Mouse (Mus musculus) forebrain, embryonic 15.5 days (tissue): ENCODE measurements around the gene Fgfr2. TPM values are rescaled to one million over a fixed set of nuclear protein-coding genes. Genes with fewer than 3 reads are reported as not detected.

Source experiments
- ATAC-seq: fragments of 200-750 bp; cut with Nextera tagmentation; replicated peaks from 2 replicates; pipeline ENCODE4 v1.8.0; 2017; ENCODE audit warnings: mild to moderate bottlenecking, moderate TSS enrichment, moderate library complexity
- H3K27ac ChIP-seq: fragments of 300-500 bp; sonication (generic); replicated peaks from 2 replicates; pipeline ENCODE4 v1.5.1; 2015; ENCODE audit warnings: mild to moderate bottlenecking, inconsistent platforms
- H3K27me3 ChIP-seq: fragments of 300-500 bp; sonication (generic); 2 replicates; pipeline ENCODE4 v1.6.1; 2015; ENCODE audit warnings: inconsistent platforms
- H3K36me3 ChIP-seq: fragments of 300-500 bp; sonication (generic); 2 replicates; pipeline ENCODE4 v1.6.1; 2015; ENCODE audit warnings: mild to moderate bottlenecking, inconsistent platforms
- H3K4me1 ChIP-seq: fragments of 300-500 bp; sonication (generic); 2 replicates; pipeline ENCODE4 v1.6.1; 2015; ENCODE audit warnings: inconsistent platforms
- H3K4me2 ChIP-seq: fragments of 300-500 bp; sonication (generic); replicated peaks from 2 replicates; pipeline ENCODE4 v1.6.1; 2015; ENCODE audit warnings: mild to moderate bottlenecking, inconsistent platforms
- H3K4me3 ChIP-seq: fragments of 300-500 bp; sonication (generic); 2 replicates; pipeline ENCODE4 v1.5.1; 2015; ENCODE audit warnings: mild to moderate bottlenecking, inconsistent platforms
- H3K9ac ChIP-seq: fragments of 300-500 bp; sonication (generic); replicated peaks from 2 replicates; pipeline ENCODE4 v1.6.1; 2015; ENCODE audit warnings: mild to moderate bottlenecking, inconsistent platforms
- H3K9me3 ChIP-seq: fragments of 300-500 bp; sonication (generic); 2 replicates; pipeline ENCODE4 v1.6.1; 2016; ENCODE audit warnings: inconsistent platforms
- WGBS: fragments of 180-500 bp; shearing (Covaris S2); methylation state at CpG from one replicate; pipeline ENCODE4 v1.1.7; 2015; ENCODE audit warnings: mixed read lengths; 5-methylcytosine and 5-hydroxymethylcytosine counted together
- polyA plus RNA-seq: library from polyadenylated mRNA; unstranded; fragments of >200 nt; fragmentation: Nextera tagmentation; extraction: Ambion mirVana; gene quantifications from 2 replicates; pipeline ENCODE4 v1.2.1, GENCODE M21; 2015

Fgfr2 gene
- polyA plus RNA-seq, 1 experiment from 2014 or later: 48.1 TPM

DNA sequence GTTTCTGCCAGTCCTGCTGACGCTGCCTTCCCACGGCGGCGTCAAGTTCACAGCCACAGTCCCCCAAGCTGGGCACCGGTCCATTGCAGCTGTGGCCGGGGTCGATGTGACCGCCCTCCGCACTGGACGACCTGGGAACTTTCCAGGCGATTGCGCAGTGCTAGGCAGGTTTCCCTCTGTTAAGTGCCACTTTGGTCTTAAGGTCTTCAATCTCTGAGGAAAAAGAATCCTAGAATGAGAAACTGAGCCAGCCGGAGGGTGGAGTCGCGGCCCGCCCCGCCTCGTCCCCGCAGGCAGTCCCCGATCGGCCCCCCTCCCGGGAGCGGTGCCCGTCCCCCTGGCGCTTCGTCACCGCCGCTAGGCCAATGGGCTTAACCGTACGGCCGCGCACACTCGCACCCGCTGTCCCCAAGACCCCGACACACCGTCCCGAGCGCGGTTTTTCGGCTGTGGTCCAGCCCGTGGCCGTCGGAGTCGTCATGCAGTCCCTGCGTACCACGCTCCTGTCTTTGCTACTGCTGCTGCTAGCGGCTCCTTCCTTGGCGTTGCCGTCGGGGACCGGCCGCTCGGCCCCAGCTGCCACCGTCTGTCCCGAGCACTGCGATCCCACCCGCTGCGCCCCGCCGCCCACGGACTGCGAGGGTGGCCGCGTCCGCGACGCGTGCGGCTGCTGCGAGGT lies 2187.2 kb downstream of the Fgfr2 start, which contains the start of gene Htra1:
TSS of gene Htra1 (plus strand) at position 319 of the 679 bp plus-strand sequence.
- H3K9ac ChIP-seq: peak within 1 kb of the TSS; percentile 38
- peak within 1 kb of the TSS; percentile 79 for H3K4me2 ChIP-seq
- H3K4me3 ChIP-seq: peak within 1 kb of the TSS; percentile 55
- H3K9me3 ChIP-seq: no peaks in the 10 kb centered on the region
- peaks cover 61% of the 10 kb centered on the region for H3K27me3 ChIP-seq
- no peak within 1 kb of the TSS for H3K27ac ChIP-seq
- ATAC-seq: peak; percentile 84
- no peaks in the 10 kb centered on the region for H3K36me3 ChIP-seq
- peaks cover 20% of the 10 kb centered on the region for H3K4me1 ChIP-seq
- under 1% methylated on average over 70 of the region's 70 CpGs for WGBS

DNA sequence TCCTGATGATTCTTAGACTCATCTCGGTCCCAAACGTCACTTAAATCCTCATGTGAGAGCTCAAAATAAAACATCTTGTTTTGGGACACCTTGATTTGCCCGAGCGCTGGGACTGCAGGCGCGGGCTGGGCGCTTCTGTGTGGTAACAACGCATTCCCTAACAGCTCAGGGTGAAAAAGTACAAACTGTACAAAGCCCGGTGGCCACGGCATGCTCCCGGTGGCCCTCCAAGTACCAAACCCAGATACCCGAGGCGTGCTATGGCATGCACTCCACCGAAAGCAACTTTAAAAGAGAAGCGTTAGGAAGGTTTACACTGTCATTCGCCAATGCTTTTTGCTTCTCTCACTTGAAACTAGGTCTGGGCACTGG lies 2187.7 kb downstream of the Fgfr2 start:
- H3K27me3 ChIP-seq: peaks cover 61% of the 10 kb centered on the region
- peak overlapping the region; percentile 55 for H3K4me3 ChIP-seq
- no peak for ATAC-seq
- 14% methylated on average over 16 of the region's 16 CpGs for WGBS
- no peak overlapping the region for H3K27ac ChIP-seq
- 0 out of 2 replicates have a peak overlapping the region, but pooled peaks have one; percentile 38 for H3K9ac ChIP-seq
- no peaks in the 10 kb centered on the region for H3K36me3 ChIP-seq
- H3K4me2 ChIP-seq: peak overlapping the region; percentile 79
- H3K9me3 ChIP-seq: no peaks in the 10 kb centered on the region
- H3K4me1 ChIP-seq: peaks cover 20% of the 10 kb centered on the region

- no peak overlapping the region for H3K9ac ChIP-seq
- no peak overlapping the region for H3K4me3 ChIP-seq
- H3K9me3 ChIP-seq: no peaks in the 10 kb centered on the region
- H3K27me3 ChIP-seq: peaks cover 60% of the 10 kb centered on the region
- no peaks in the 10 kb centered on the region for H3K36me3 ChIP-seq
- peaks cover 20% of the 10 kb centered on the region for H3K4me1 ChIP-seq
- no peak overlapping the region for H3K27ac ChIP-seq
- H3K4me2 ChIP-seq: no peak overlapping the region
- ATAC-seq: no peak
- 88% methylated on average over 4 of the region's 4 CpGs for WGBS
These were observed 2188.5 kb downstream of the Fgfr2 start for GRCm38 (mm10) chr7:130934654-130935053.

DNA sequence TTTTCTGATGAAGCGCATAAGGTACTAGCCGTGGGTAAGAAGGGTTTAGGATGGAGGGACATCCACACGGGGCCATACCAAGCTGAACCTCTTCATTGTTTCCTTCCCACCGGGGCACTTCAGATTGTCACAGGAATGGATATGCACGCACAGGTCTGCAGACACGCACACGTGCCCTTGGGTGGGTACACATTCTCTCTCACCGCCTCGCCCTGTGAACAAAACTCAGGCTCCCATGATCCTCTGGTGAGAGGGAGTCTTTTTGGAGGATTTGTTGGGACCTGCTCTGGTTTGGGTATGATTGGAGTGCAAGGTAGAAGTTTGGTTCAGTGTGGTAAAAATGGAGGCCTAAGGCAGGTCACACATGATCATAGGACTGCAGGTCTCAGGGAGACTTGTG lies 2190.2 kb downstream of the Fgfr2 start:
- no peaks in the 10 kb centered on the region for H3K9me3 ChIP-seq
- ATAC-seq: no peak
- H3K36me3 ChIP-seq: no peaks in the 10 kb centered on the region
- peaks cover 20% of the 10 kb centered on the region for H3K4me1 ChIP-seq
- H3K27me3 ChIP-seq: peaks cover 48% of the 10 kb centered on the region
- H3K9ac ChIP-seq: no peak overlapping the region
- H3K4me2 ChIP-seq: no peak overlapping the region
- WGBS: 83% methylated on average over 9 of the region's 9 CpGs
- no peak overlapping the region for H3K4me3 ChIP-seq
- H3K27ac ChIP-seq: no peak overlapping the region

DNA sequence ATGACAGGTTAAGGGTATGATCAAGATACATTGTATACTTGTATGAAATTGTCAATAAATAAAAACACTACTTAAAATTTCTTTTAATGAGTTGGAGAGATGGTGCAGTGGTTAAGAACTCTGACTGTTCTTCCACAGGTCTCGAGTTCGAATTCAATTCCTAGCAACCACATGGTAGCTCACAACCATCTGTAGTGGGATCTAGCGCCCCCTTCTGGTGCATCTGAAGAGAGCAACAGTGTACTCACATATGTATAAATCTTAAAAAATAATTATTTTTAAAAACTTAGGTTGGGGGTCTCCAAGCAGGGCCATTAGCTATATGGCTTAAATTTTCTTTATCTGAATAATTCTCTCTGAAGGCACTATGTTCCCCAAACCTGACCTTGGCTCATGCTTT lies 2192.7 kb downstream of the Fgfr2 start:
- Histone ChIP-seq H3K9me3 (no peaks in the 10 kb centered on the region), H3K27me3 (peaks cover 24% of the 10 kb centered on the region), H3K4me3 (no peak overlapping the region), H3K4me2 (no peak overlapping the region), H3K9ac (no peak overlapping the region), H3K36me3 (no peaks in the 10 kb centered on the region), H3K27ac (no peak overlapping the region), H3K4me1 (peaks cover 3% of the 10 kb centered on the region)
- ATAC-seq: no peak
- 62% methylated on average over 3 of the region's 3 CpGs for WGBS

GRCm38 (mm10) chr7:130922981-130923731 lies 2200.0 kb downstream of the Fgfr2 start:
- ATAC-seq: no peak
- no peak overlapping the region for H3K9ac ChIP-seq

GRCm38 (mm10) chr7:130918260-130918659 lies 2204.9 kb downstream of the Fgfr2 start:
- no peak for ATAC-seq
- Histone ChIP-seq H3K4me2 (no peak overlapping the region), H3K27ac (no peak overlapping the region), H3K4me3 (no peak overlapping the region), H3K9ac (no peak overlapping the region), H3K4me1 (no peaks in the 10 kb centered on the region), H3K27me3 (no peaks in the 10 kb centered on the region), H3K9me3 (no peaks in the 10 kb centered on the region), H3K36me3 (no peaks in the 10 kb centered on the region)
- 23% methylated on average over 2 of the region's 2 CpGs for WGBS

More at GRCm38 (mm10) chr7:130922981-130923731, 2200.0 kb downstream of the Fgfr2 start:
- Histone ChIP-seq H3K27me3 (no peaks in the 10 kb centered on the region), H3K9me3 (no peaks in the 10 kb centered on the region), H3K4me1 (no peaks in the 10 kb centered on the region), H3K4me3 (no peak overlapping the region), H3K4me2 (no peak overlapping the region), H3K36me3 (no peaks in the 10 kb centered on the region), H3K27ac (no peak overlapping the region)
- WGBS: 75% methylated on average over 13 of the region's 13 CpGs

DNA sequence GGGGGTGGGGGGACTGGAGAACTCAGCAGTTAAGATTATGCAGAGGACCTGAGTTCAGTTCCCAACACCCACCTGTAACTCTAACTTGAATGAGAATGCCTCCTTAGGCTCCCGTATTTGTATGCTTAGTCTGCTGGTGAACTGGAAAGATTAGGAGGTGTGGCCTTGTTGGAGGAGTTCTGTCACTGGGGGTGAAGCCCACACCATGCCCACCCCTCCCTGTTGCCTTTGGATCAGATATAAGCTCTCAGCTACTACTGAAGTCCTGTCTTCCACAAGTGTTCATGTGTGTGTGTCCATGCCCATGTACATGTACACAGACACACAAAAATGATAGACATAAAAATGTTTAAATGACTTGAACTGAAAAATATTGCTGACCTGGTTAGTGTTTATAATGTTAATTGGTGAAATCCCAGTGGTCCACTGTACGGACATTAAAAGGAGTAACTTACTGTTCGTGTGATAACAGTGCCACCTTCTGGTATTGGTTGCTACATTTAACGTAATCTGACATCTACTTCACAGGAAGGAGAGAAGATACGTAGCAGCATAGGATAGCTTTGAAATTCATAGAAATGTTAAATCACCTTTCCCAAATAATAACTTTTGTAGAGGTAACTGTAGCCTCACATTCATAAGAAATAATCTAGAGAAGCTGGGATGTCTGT lies 2208.3 kb downstream of the Fgfr2 start:
- no peaks in the 10 kb centered on the region for H3K4me1 ChIP-seq
- H3K27ac ChIP-seq: no peak overlapping the region
- no peak overlapping the region for H3K9ac ChIP-seq
- H3K9me3 ChIP-seq: no peaks in the 10 kb centered on the region
- no peaks in the 10 kb centered on the region for H3K27me3 ChIP-seq
- ATAC-seq: no peak
- H3K36me3 ChIP-seq: peaks cover 5% of the 10 kb centered on the region; the same call in 1 of the 2 replicates
- no peak overlapping the region for H3K4me2 ChIP-seq
- WGBS: 47% methylated on average over 5 of the region's 5 CpGs
- no peak overlapping the region for H3K4me3 ChIP-seq

- Histone ChIP-seq H3K27me3 (no peaks in the 10 kb centered on the region), H3K9ac (no peak overlapping the region), H3K27ac (no peak overlapping the region), H3K4me2 (no peak overlapping the region), H3K4me1 (no peaks in the 10 kb centered on the region), H3K9me3 (no peaks in the 10 kb centered on the region), H3K36me3 (peaks cover 14% of the 10 kb centered on the region), H3K4me3 (no peak overlapping the region)
- WGBS: 94% methylated on average over 14 of the region's 14 CpGs
- ATAC-seq: no peak
These were observed 2212.3 kb downstream of the Fgfr2 start for GRCm38 (mm10) chr7:130910841-130911240.

DNA sequence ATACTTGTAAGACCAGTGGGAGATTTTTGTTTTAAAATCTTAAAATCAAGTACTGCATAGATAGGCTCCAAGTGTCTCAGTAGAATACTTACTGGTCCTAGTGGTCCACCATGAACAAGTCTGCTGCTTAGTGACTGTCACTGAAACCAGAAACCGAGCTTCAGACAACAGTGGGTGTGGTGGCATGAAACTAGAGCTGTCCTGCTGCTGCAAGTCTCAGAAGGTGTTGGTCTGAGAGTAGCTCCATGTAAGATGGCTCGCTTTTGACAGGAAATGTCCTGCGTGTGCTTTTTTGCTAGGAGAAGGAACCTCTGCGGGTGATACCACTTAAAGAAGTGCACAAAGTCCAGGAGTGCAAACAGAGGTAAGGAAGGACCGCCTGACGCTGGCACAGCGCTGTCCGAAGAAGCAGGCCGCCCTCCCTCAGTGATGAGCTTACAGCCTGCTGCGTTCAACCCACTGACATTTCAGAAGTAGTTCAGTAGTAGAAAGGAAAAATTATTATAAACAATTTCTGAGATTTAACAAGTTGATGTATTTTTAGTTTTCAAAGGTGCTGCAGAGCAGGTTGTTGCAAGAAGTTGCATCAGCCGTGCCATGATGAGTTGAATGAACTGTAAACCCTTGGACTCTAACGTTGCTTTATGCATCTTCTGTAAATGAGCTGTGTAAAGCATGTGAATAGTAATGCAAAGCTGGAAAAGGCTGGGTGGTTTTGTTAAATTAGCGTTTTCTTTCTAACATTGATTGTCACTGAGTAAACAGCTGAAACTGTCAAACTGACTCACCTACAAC lies 2218.4 kb downstream of the Fgfr2 start:
- H3K4me2 ChIP-seq: no peak overlapping the region
- ATAC-seq: no peak
- H3K27ac ChIP-seq: no peak overlapping the region
- H3K4me3 ChIP-seq: no peak overlapping the region
- no peaks in the 10 kb centered on the region for H3K4me1 ChIP-seq
- no peak overlapping the region for H3K9ac ChIP-seq
- H3K9me3 ChIP-seq: no peaks in the 10 kb centered on the region
- peaks cover 18% of the 10 kb centered on the region for H3K36me3 ChIP-seq
- 91% methylated on average over 13 of the region's 13 CpGs for WGBS
- H3K27me3 ChIP-seq: no peaks in the 10 kb centered on the region

DNA sequence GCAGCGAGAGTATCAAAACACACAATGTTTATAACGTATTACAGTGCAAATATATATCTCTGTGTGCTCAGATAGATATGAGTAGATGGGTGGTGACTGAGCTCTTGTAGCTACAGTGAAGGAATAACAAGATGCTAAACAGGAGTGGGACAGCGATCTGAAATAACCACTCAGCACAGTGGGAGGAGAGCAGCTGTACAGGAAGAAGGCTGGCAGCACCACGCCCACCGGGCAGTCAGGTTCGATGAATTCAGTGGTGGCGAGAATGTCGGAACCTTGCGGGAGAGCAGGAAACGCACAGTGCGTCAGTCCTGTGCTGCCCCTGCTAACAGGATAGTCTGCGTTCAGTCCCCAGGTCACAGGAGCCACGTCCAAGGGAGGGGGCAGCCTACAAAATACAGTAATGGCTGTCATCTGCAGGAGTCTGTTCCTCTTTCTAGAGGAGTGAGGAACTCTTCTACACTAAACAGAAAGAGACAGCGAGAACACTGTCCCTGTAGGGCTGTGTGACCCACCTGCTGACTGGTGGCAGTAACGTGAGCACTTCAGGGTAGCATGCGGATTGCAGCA lies 2219.6 kb downstream of the Fgfr2 start:
- peaks cover 13% of the 10 kb centered on the region; the same call in 1 of the 2 replicates for H3K36me3 ChIP-seq
- no peak overlapping the region for H3K9ac ChIP-seq
- ATAC-seq: no peak
- no peaks in the 10 kb centered on the region for H3K4me1 ChIP-seq
- H3K9me3 ChIP-seq: no peaks in the 10 kb centered on the region
- WGBS: 88% methylated on average over 16 of the region's 16 CpGs
- no peak overlapping the region for H3K4me3 ChIP-seq
- H3K27me3 ChIP-seq: no peaks in the 10 kb centered on the region
- no peak overlapping the region for H3K27ac ChIP-seq
- no peak overlapping the region for H3K4me2 ChIP-seq
